In the genomic region with DNA sequence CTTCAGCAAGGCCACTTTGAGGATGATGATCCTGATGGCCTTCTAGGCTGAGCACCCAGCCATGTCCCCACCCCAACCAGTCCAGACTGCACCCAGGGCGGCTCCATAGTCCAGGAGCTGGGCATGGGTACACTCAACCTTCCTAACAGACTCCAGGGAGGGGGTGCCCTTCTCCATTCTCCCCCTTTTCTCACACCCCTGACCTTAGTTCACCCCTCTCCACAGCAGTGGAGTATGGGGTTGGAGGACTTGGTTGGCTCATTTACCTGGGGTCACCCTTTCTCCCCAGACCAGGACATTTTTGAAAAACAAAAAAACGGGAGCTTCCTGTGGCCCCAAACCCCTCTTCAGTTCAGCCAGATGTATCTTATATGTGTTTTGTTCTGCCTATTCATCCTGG, we compare ENCODE assay signal across 11 mouse cellular contexts. TPM values are rescaled to one million over a fixed set of nuclear protein-coding genes. Genes with fewer than 3 reads are reported as not detected.
DNase-seq lines count a peak whose midpoint lies in the region; ATAC-seq lines count a peak whose summit lies in the region.
"Had no signal": no experiment of that assay in that cellular context is flagged by ENCODE, and none has a peak within 500 bp of the region (broad histone marks: within the 10 kb centered on the region; RNA-seq: fewer than 3 reads in every experiment).

No protein-coding gene starts in this region.

- peak; percentile 92 for DNase-seq in heart, adult 11 months
- no peak for DNase-seq in heart, postnatal 14 days
- no peak for DNase-seq in midbrain, embryonic 10.5 days (ENCODE audit: low spot score)
- no peak for DNase-seq in hindbrain, embryonic 14.5 days (ENCODE audit: low spot score)
- DNase-seq in gastrocnemius, postnatal 25 days: no peak
- DNase-seq: lung, adult 18-20 months had no signal

- peaks cover 65% of the 10 kb centered on the region for H3K27me3 ChIP-seq in midbrain, embryonic 10.5 days (ENCODE audit: low read depth, poor library complexity, severe bottlenecking)
- peaks cover 12% of the 10 kb centered on the region; the same call in 1 of the 2 replicates for H3K27me3 ChIP-seq in midbrain, embryonic 16.5 days (ENCODE audit: control insufficient read depth, insufficient read depth, low read depth, low read length)
- peaks cover 16% of the 10 kb centered on the region for H3K27me3 ChIP-seq in hindbrain, embryonic 14.5 days (ENCODE audit: control insufficient read depth, insufficient read depth, low read length)
- peaks cover 25% of the 10 kb centered on the region for H3K27me3 ChIP-seq in neural tube, embryonic 12.5 days (replicated peaks)
- no peaks in the 10 kb centered on the region for H3K27me3 ChIP-seq in kidney, embryonic 16.5 days (ENCODE audit: insufficient read depth, low read length)

- peaks cover 62% of the 10 kb centered on the region for H3K4me1 ChIP-seq in midbrain, embryonic 10.5 days
- peaks cover 19% of the 10 kb centered on the region for H3K4me1 ChIP-seq in midbrain, embryonic 16.5 days (ENCODE audit: control insufficient read depth, insufficient read depth, low read length)
- H3K4me1 ChIP-seq in hindbrain, embryonic 14.5 days (replicated peaks; ENCODE audit: control insufficient read depth, insufficient read depth, low read length): peaks cover 27% of the 10 kb centered on the region
- peaks cover 29% of the 10 kb centered on the region for H3K4me1 ChIP-seq in neural tube, embryonic 12.5 days
- peaks cover 36% of the 10 kb centered on the region for H3K4me1 ChIP-seq in kidney, embryonic 16.5 days (ENCODE audit: insufficient read depth, low read length)

- H3K36me3 ChIP-seq in midbrain, embryonic 10.5 days: peaks cover 37% of the 10 kb centered on the region
- 0 out of 2 replicates have a peak, but pooled peaks cover 3% of the 10 kb centered on the region for H3K36me3 ChIP-seq in midbrain, embryonic 16.5 days (ENCODE audit: control insufficient read depth, insufficient read depth, low read length)
- peaks cover 24% of the 10 kb centered on the region for H3K36me3 ChIP-seq in hindbrain, embryonic 14.5 days (replicated peaks; ENCODE audit: control insufficient read depth, insufficient read depth)
- H3K36me3 ChIP-seq in neural tube, embryonic 12.5 days: peaks cover 30% of the 10 kb centered on the region
- peaks cover 21% of the 10 kb centered on the region for H3K36me3 ChIP-seq in kidney, embryonic 16.5 days (ENCODE audit: insufficient read depth, low read length)

- H3K4me2 ChIP-seq in midbrain, embryonic 16.5 days (ENCODE audit: low read length): no peak overlapping the region
- H3K4me2 ChIP-seq in hindbrain, embryonic 14.5 days (replicated peaks): no peak overlapping the region
- peak overlapping the region; percentile 89 for H3K4me2 ChIP-seq in neural tube, embryonic 12.5 days (replicated peaks)
- no peak overlapping the region for H3K4me2 ChIP-seq in kidney, embryonic 16.5 days (replicated peaks; ENCODE audit: low read depth, low read length)

- no peak overlapping the region for H3K9ac ChIP-seq in midbrain, embryonic 16.5 days (ENCODE audit: low read depth, low read length)
- H3K9ac ChIP-seq in hindbrain, embryonic 14.5 days: 0 out of 2 replicates have a peak overlapping the region, but pooled peaks have one; percentile 81
- H3K9ac ChIP-seq in neural tube, embryonic 12.5 days: no peak overlapping the region
- H3K9ac ChIP-seq in kidney, embryonic 16.5 days (replicated peaks; ENCODE audit: low read length): no peak overlapping the region

- WGBS in midbrain, embryonic 10.5 days: 89% methylated on average over 2 of the region's 2 CpGs
- WGBS in midbrain, embryonic 16.5 days: 96% methylated on average over 2 of the region's 2 CpGs
- WGBS in hindbrain, embryonic 14.5 days: 96% methylated on average over 2 of the region's 2 CpGs
- WGBS in neural tube, embryonic 12.5 days: 94% methylated on average over 2 of the region's 2 CpGs
- 90% methylated on average over 2 of the region's 2 CpGs for WGBS in kidney, embryonic 16.5 days

- intact Hi-C loops in heart, postnatal 14 days (cut with DNase I): no loop called here

- no peak for ATAC-seq in midbrain, embryonic 16.5 days
- ATAC-seq in hindbrain, embryonic 14.5 days (ENCODE audit: low FRiP score): no peak
- ATAC-seq in neural tube, embryonic 12.5 days (ENCODE audit: low FRiP score, low read depth): no peak
- ATAC-seq in kidney, embryonic 16.5 days (ENCODE audit: low FRiP score, low TSS enrichment): no peak
- ATAC-seq: CD4-positive, CD25-positive, alpha-beta regulatory T cell, adult 4 months had no signal

- no peak overlapping the region for H3K27ac ChIP-seq in midbrain, embryonic 10.5 days (replicated peaks)
- H3K27ac ChIP-seq in midbrain, embryonic 16.5 days (ENCODE audit: low read length): no peak overlapping the region
- H3K27ac ChIP-seq in hindbrain, embryonic 14.5 days: no peak overlapping the region
- H3K27ac ChIP-seq in neural tube, embryonic 12.5 days: no peak overlapping the region
- H3K27ac ChIP-seq in kidney, embryonic 16.5 days (ENCODE audit: low read length): no peak overlapping the region

- H3K9me3 ChIP-seq in midbrain, embryonic 10.5 days (replicated peaks): no peaks in the 10 kb centered on the region
- H3K9me3 ChIP-seq in midbrain, embryonic 16.5 days (replicated peaks; ENCODE audit: control insufficient read depth, low read length, poor library complexity, severe bottlenecking): no peaks in the 10 kb centered on the region
- H3K9me3 ChIP-seq in hindbrain, embryonic 14.5 days (ENCODE audit: control insufficient read depth, low read length): no peaks in the 10 kb centered on the region
- no peaks in the 10 kb centered on the region for H3K9me3 ChIP-seq in neural tube, embryonic 12.5 days
- H3K9me3 ChIP-seq in kidney, embryonic 16.5 days (ENCODE audit: low read length): no peaks in the 10 kb centered on the region

- H3K4me3 ChIP-seq in midbrain, embryonic 10.5 days: peak overlapping the region; percentile 87; the same call in 1 of the 2 replicates
- no peak overlapping the region for H3K4me3 ChIP-seq in midbrain, embryonic 16.5 days (ENCODE audit: low read depth, low read length)
- H3K4me3 ChIP-seq in hindbrain, embryonic 14.5 days (replicated peaks; ENCODE audit: low read length): no peak overlapping the region
- no peak overlapping the region for H3K4me3 ChIP-seq in neural tube, embryonic 12.5 days
- no peak overlapping the region for H3K4me3 ChIP-seq in kidney, embryonic 16.5 days (ENCODE audit: low read length)

RNA-seq across cellular contexts. Expression of a gene that starts 1.5 kb away (rescaled TPM):
- total RNA-seq in heart, postnatal 14 days (2021): under 1 TPM; 0.33 to 0.80 TPM
- 0.68 and 0.99 TPM in 2 replicates for polyA plus RNA-seq in midbrain, embryonic 10.5 days (2016; fragmentation: Nextera tagmentation; extraction: Ambion mirVana)
- 1.1 and 1.3 TPM in 2 replicates for polyA plus RNA-seq in midbrain, embryonic 16.5 days (2015; fragmentation: Nextera tagmentation; extraction: Ambion mirVana)
- 0.54 and 0.76 TPM in 2 replicates for polyA plus RNA-seq in hindbrain, embryonic 14.5 days (2014; fragmentation: Nextera tagmentation; extraction: Ambion mirVana)
- 0.83 and 0.95 TPM in 2 replicates for polyA plus RNA-seq in neural tube, embryonic 12.5 days (2016; fragmentation: Nextera tagmentation; extraction: Ambion mirVana)
- total RNA-seq in gastrocnemius, postnatal 25 days (2021): under 1 TPM; 0.33 to 0.35 TPM
- polyA plus RNA-seq in kidney, embryonic 16.5 days (2015; fragmentation: Nextera tagmentation; extraction: Ambion mirVana): 0.51 and 1.1 TPM in 2 replicates
- total RNA-seq: granulocyte monocyte progenitor cell, adult 5-6 weeks had no signal
- polyA plus RNA-seq: CD4-positive, CD25-positive, alpha-beta regulatory T cell, adult 4 months had no signal

RNA-seq across cellular contexts. Expression of a gene that starts 2.4 kb away (rescaled TPM):
- total RNA-seq in heart, postnatal 14 days (2021): 10 to 100 TPM; 28.4 to 32.3 TPM
- polyA plus RNA-seq in midbrain, embryonic 10.5 days (2016; fragmentation: Nextera tagmentation; extraction: Ambion mirVana): 8.0 and 8.5 TPM in 2 replicates
- 5.4 and 6.3 TPM in 2 replicates for polyA plus RNA-seq in midbrain, embryonic 16.5 days (2015; fragmentation: Nextera tagmentation; extraction: Ambion mirVana)
- polyA plus RNA-seq in hindbrain, embryonic 14.5 days (2014; fragmentation: Nextera tagmentation; extraction: Ambion mirVana): 11.1 and 11.3 TPM in 2 replicates
- polyA plus RNA-seq in neural tube, embryonic 12.5 days (2016; fragmentation: Nextera tagmentation; extraction: Ambion mirVana): 9.7 and 9.8 TPM in 2 replicates
- 10 to 100 TPM; 15.6 to 16.7 TPM for total RNA-seq in gastrocnemius, postnatal 25 days (2021)
- 9.4 and 11.6 TPM in 2 replicates for polyA plus RNA-seq in kidney, embryonic 16.5 days (2015; fragmentation: Nextera tagmentation; extraction: Ambion mirVana)

RNA-seq across cellular contexts. Expression of a gene that starts 12.1 kb away (rescaled TPM):
- 1 to 10 TPM; 1.8 to 2.3 TPM for total RNA-seq in heart, postnatal 14 days (2021)
- 0.20 and 0.67 TPM in 2 replicates for polyA plus RNA-seq in midbrain, embryonic 10.5 days (2016; fragmentation: Nextera tagmentation; extraction: Ambion mirVana)
- 0.28 and 0.30 TPM in 2 replicates for polyA plus RNA-seq in midbrain, embryonic 16.5 days (2015; fragmentation: Nextera tagmentation; extraction: Ambion mirVana)
- 0.52 and 0.77 TPM in 2 replicates for polyA plus RNA-seq in hindbrain, embryonic 14.5 days (2014; fragmentation: Nextera tagmentation; extraction: Ambion mirVana)
- polyA plus RNA-seq in neural tube, embryonic 12.5 days (2016; fragmentation: Nextera tagmentation; extraction: Ambion mirVana): 0.54 TPM in 1 of 2 replicates, not detected in the other
- total RNA-seq in gastrocnemius, postnatal 25 days (2021): 1 to 10 TPM; 3.3 to 5.9 TPM
- 7.5 and 9.0 TPM in 2 replicates for polyA plus RNA-seq in kidney, embryonic 16.5 days (2015; fragmentation: Nextera tagmentation; extraction: Ambion mirVana)
- total RNA-seq: granulocyte monocyte progenitor cell, adult 5-6 weeks had no signal
- polyA plus RNA-seq: CD4-positive, CD25-positive, alpha-beta regulatory T cell, adult 4 months had no signal

RNA-seq across cellular contexts. Expression of a gene that starts 21.4 kb away (rescaled TPM):
- under 1 TPM; 0.26 to 0.27 TPM for total RNA-seq in heart, postnatal 14 days (2021)
- polyA plus RNA-seq in midbrain, embryonic 10.5 days (2016; fragmentation: Nextera tagmentation; extraction: Ambion mirVana): 7.9 and 8.0 TPM in 2 replicates
- 2.8 and 4.7 TPM in 2 replicates for polyA plus RNA-seq in midbrain, embryonic 16.5 days (2015; fragmentation: Nextera tagmentation; extraction: Ambion mirVana)
- polyA plus RNA-seq in hindbrain, embryonic 14.5 days (2014; fragmentation: Nextera tagmentation; extraction: Ambion mirVana): 3.7 and 5.5 TPM in 2 replicates
- polyA plus RNA-seq in neural tube, embryonic 12.5 days (2016; fragmentation: Nextera tagmentation; extraction: Ambion mirVana): 10.2 and 10.8 TPM in 2 replicates
- total RNA-seq in gastrocnemius, postnatal 25 days (2021): under 1 TPM; 0.26 to 0.32 TPM
- polyA plus RNA-seq in kidney, embryonic 16.5 days (2015; fragmentation: Nextera tagmentation; extraction: Ambion mirVana): 15.5 and 16.7 TPM in 2 replicates
- total RNA-seq: granulocyte monocyte progenitor cell, adult 5-6 weeks had no signal

RNA-seq across cellular contexts. Expression of a gene that starts 27.0 kb away (rescaled TPM):
- 100 to 1,000 TPM; 386 to 395 TPM for total RNA-seq in heart, postnatal 14 days (2021)
- polyA plus RNA-seq in midbrain, embryonic 10.5 days (2016; fragmentation: Nextera tagmentation; extraction: Ambion mirVana): 169 and 178 TPM in 2 replicates
- 225 and 231 TPM in 2 replicates for polyA plus RNA-seq in midbrain, embryonic 16.5 days (2015; fragmentation: Nextera tagmentation; extraction: Ambion mirVana)
- polyA plus RNA-seq in hindbrain, embryonic 14.5 days (2014; fragmentation: Nextera tagmentation; extraction: Ambion mirVana): 194 and 218 TPM in 2 replicates
- polyA plus RNA-seq in neural tube, embryonic 12.5 days (2016; fragmentation: Nextera tagmentation; extraction: Ambion mirVana): 215 and 218 TPM in 2 replicates
- total RNA-seq in gastrocnemius, postnatal 25 days (2021): 100 to 1,000 TPM; 163 to 177 TPM
- 105 and 143 TPM in 2 replicates for polyA plus RNA-seq in kidney, embryonic 16.5 days (2015; fragmentation: Nextera tagmentation; extraction: Ambion mirVana)
